Mouse (Mus musculus) intestine, embryonic 15.5 days (tissue): ENCODE measurements around the gene Zkscan16. TPM values are rescaled to one million over a fixed set of nuclear protein-coding genes. Genes with fewer than 3 reads are reported as not detected.
A peak's percentile ranks its signal among the peaks of the same experiment; 100 is the strongest.

ENCODE experiments used
- ATAC-seq: fragments of 200-750 bp; cut with Nextera tagmentation; 2 replicates; pipeline ENCODE4 v1.8.0; 2017; ENCODE audit warnings: moderate TSS enrichment, moderate library complexity
- H3K27ac ChIP-seq: fragments of 300-500 bp; sonication (generic); 2 replicates; pipeline ENCODE4 v1.5.1; 2015; ENCODE audit warnings: mild to moderate bottlenecking, inconsistent platforms
- H3K27me3 ChIP-seq: fragments of 300-500 bp; sonication (generic); replicated peaks from 2 replicates; pipeline ENCODE4 v1.6.1; 2015; ENCODE audit warnings: inconsistent platforms
- H3K36me3 ChIP-seq: fragments of 300-500 bp; sonication (generic); 2 replicates; pipeline ENCODE4 v1.6.1; 2015; ENCODE audit warnings: inconsistent platforms
- H3K4me1 ChIP-seq: fragments of 300-500 bp; sonication (generic); replicated peaks from 2 replicates; pipeline ENCODE4 v1.6.1; 2015; ENCODE audit warnings: inconsistent platforms
- H3K4me2 ChIP-seq: fragments of 300-500 bp; sonication (generic); replicated peaks from 2 replicates; pipeline ENCODE4 v1.6.1; 2015; ENCODE audit warnings: mild to moderate bottlenecking, inconsistent platforms
- H3K4me3 ChIP-seq: fragments of 300-500 bp; sonication (generic); replicated peaks from 2 replicates; pipeline ENCODE4 v1.5.1; 2015; ENCODE audit warnings: inconsistent platforms
- H3K9ac ChIP-seq: fragments of 300-500 bp; sonication (generic); 2 replicates; pipeline ENCODE4 v1.6.1; 2015; ENCODE audit warnings: inconsistent platforms
- H3K9me3 ChIP-seq: fragments of 300-500 bp; sonication (generic); 2 replicates; pipeline ENCODE4 v1.6.1; 2016; ENCODE audit warnings: inconsistent platforms
- WGBS: fragments of 180-500 bp; shearing (Covaris S2); methylation state at CpG from one replicate; pipeline ENCODE4 v1.1.7; 2015; 5-methylcytosine and 5-hydroxymethylcytosine counted together
- polyA plus RNA-seq: library from polyadenylated mRNA; unstranded; fragments of >200 nt; fragmentation: Nextera tagmentation; extraction: Ambion mirVana; gene quantifications from 2 replicates; pipeline ENCODE4 v1.2.1, GENCODE M21; 2015

Gene Zkscan16
- polyA plus RNA-seq, 1 experiment from 2014 or later: 0.40 TPM

DNA sequence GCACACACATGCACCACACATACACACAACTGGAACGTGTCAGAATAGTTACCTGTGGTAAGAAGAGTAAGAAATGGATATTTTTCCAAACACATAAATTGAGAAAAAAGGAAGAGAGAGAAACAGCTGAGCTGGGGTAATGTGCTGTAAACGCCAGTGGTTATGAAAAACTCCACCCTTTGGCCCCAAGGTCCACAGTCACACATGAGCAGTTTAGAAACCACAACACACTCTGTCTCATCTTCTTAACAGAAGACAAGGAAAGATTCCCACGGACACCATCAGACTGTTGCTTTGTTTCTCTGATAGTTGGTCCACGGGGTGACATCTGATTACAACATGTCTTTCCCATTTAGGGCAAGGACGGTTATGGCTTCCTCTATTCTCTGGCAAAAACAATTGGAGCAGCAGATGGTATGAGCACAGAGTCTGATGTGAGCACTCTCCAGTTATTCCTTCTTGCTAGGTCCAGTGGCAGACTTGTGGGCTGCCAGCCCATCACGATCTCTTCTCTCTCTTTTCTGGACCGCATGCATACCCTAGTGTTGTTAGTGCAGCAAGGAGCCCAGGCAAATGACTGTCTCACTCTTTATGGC is 46.0 kb downstream of the Zkscan16 start:
- H3K27me3 ChIP-seq: no peaks in the 10 kb centered on the region
- 87% methylated on average over 7 of the region's 7 CpGs for WGBS
- H3K4me2 ChIP-seq: no peak overlapping the region
- no peak for ATAC-seq
- no peak overlapping the region for H3K9ac ChIP-seq
- H3K4me3 ChIP-seq: no peak overlapping the region
- H3K36me3 ChIP-seq: no peaks in the 10 kb centered on the region
- H3K27ac ChIP-seq: no peak overlapping the region
- H3K4me1 ChIP-seq: no peaks in the 10 kb centered on the region; the same call in 1 of the 2 replicates
- H3K9me3 ChIP-seq: no peaks in the 10 kb centered on the region

DNA sequence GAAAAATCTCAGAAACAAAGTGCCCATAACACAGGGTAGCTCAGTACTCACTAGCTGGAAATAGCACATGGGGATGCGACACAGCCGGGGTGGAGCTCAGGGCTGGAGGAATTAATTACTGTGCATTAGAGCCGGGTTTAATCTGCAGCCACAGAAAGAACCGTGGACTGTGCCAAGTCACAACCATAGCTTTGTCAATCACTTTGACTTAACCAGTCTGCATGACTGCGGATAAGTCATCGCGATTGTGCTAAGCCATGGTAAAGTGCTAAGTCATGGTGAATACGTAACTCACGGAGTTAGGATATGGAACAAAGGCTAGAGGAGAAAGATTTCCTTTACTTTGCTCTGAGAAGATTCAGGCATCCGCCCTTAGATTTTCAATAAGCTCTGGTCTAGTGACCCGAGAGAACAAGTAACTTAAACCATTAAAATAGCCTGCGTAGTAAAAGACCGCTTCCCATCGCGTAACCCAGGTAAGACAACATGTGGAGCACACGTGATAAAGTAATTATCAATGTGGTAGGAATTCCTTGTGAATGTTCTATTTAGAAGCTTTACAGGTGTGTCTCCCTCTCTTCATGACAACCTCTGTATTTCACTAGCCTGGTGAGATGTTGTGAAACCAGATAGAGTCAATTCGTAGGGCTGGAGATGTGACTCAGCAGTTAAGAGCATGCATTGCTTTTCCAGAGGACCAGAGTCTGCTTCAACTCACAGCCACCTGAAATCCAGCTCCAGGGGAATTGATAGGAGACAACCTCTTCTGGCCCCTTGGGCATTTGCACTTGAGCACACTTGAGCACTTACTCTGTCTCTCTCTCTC is 47.4 kb downstream of the Zkscan16 start:
- ATAC-seq: no peak
- H3K27me3 ChIP-seq: no peaks in the 10 kb centered on the region
- no peak overlapping the region for H3K27ac ChIP-seq
- 84% methylated on average over 17 of the region's 17 CpGs for WGBS
- H3K4me1 ChIP-seq: no peaks in the 10 kb centered on the region; the same call in 1 of the 2 replicates
- H3K4me3 ChIP-seq: no peak overlapping the region
- H3K36me3 ChIP-seq: no peaks in the 10 kb centered on the region
- H3K9ac ChIP-seq: no peak overlapping the region
- H3K4me2 ChIP-seq: no peak overlapping the region
- no peaks in the 10 kb centered on the region for H3K9me3 ChIP-seq

- no peaks in the 10 kb centered on the region for H3K36me3 ChIP-seq
- no peaks in the 10 kb centered on the region for H3K4me1 ChIP-seq
- no peak overlapping the region for H3K9ac ChIP-seq
- no peak overlapping the region for H3K4me2 ChIP-seq
- 49% methylated on average over 5 of the region's 5 CpGs for WGBS
- H3K4me3 ChIP-seq: no peak overlapping the region
- ATAC-seq: peak; percentile 19; the same call in 1 of the 2 replicates
- H3K9me3 ChIP-seq: no peaks in the 10 kb centered on the region
- H3K27me3 ChIP-seq: no peaks in the 10 kb centered on the region
- no peak overlapping the region for H3K27ac ChIP-seq
These were observed 48.8 kb downstream of the Zkscan16 start for GRCm38 (mm10) chr4:58992195-58992594.

DNA sequence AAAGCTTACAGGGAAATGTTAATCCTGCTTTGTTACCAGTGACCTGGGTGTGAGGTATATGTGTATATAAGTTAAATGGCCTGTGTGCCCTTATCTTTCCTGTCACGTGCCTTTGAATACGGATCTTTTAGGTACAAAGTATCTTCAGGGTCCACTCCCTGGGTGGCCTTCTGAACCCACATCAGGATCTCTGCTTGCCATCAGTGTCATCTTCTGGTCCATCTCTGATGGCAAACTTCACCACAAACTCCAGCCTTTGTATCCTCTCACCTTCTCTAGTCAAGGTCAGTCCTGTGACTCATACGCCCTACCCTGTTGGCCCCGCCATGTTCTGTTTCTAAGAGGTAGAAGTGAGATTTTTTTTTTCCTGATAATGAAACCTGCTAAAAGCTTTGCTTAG is 51.3 kb downstream of the Zkscan16 start, which contains the start of gene Dnajc25:
Dnajc25 (plus strand) TSS at position 301 of the 400 bp plus-strand sequence.
- H3K4me1 ChIP-seq: no peaks in the 10 kb centered on the region
- no peak within 1 kb of the TSS for H3K9ac ChIP-seq
- no peak within 1 kb of the TSS for H3K4me3 ChIP-seq
- no peak within 1 kb of the TSS for H3K27ac ChIP-seq
- 66% methylated on average over 4 of the region's 4 CpGs for WGBS
- no peaks in the 10 kb centered on the region for H3K9me3 ChIP-seq
- H3K4me2 ChIP-seq: 0 out of 2 replicates have a peak within 1 kb of the TSS, but pooled peaks have one; percentile 3
- H3K36me3 ChIP-seq: no peaks in the 10 kb centered on the region
- ATAC-seq: no peak
- no peaks in the 10 kb centered on the region for H3K27me3 ChIP-seq

- no peaks in the 10 kb centered on the region for H3K9me3 ChIP-seq
- H3K36me3 ChIP-seq: no peaks in the 10 kb centered on the region
- no peak overlapping the region for H3K27ac ChIP-seq
- ATAC-seq: no peak
- H3K9ac ChIP-seq: no peak overlapping the region
- no peaks in the 10 kb centered on the region for H3K27me3 ChIP-seq
- no peaks in the 10 kb centered on the region for H3K4me1 ChIP-seq
- WGBS: 51% methylated on average over 8 of the region's 8 CpGs
- H3K4me3 ChIP-seq: no peak overlapping the region
- 0 out of 2 replicates have a peak overlapping the region, but pooled peaks have one; percentile 3 for H3K4me2 ChIP-seq
These were observed 51.8 kb downstream of the Zkscan16 start for GRCm38 (mm10) chr4:58995251-58995693.

GRCm38 (mm10) chr4:58997081-58997480 is 53.7 kb downstream of the Zkscan16 start:
- no peak overlapping the region for H3K4me3 ChIP-seq
- H3K36me3 ChIP-seq: no peaks in the 10 kb centered on the region
- WGBS: 56% methylated on average over 5 of the region's 5 CpGs
- H3K9me3 ChIP-seq: no peaks in the 10 kb centered on the region
- ATAC-seq: 0 out of 2 replicates have a peak, but pooled peaks have one; percentile 32
- no peaks in the 10 kb centered on the region for H3K4me1 ChIP-seq
- no peak overlapping the region for H3K4me2 ChIP-seq
- H3K27me3 ChIP-seq: no peaks in the 10 kb centered on the region
- no peak overlapping the region for H3K9ac ChIP-seq
- H3K27ac ChIP-seq: no peak overlapping the region

DNA sequence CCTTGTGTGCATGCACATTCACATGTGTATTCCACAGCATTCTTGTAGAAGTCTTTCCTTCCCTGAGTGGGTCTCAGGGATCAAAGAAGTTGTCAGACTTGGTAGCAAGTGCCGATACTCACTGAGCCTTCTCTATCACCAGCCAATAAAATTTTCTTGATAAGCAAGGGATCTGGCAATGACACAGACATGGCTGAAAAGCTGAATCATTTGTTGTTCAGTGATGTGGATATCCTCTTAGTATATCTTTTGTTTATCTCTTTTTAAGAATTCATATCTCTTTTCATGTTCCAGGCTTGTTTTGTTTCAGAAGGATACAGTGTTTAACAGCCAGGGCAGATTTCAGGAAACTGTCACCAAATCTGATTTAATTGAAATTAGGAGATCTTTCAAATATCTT is 55.3 kb downstream of the Zkscan16 start:
- 84% methylated on average over 1 of the region's 1 CpGs for WGBS
- H3K9ac ChIP-seq: no peak overlapping the region
- H3K27ac ChIP-seq: no peak overlapping the region
- no peak overlapping the region for H3K4me2 ChIP-seq
- no peaks in the 10 kb centered on the region for H3K9me3 ChIP-seq
- H3K4me3 ChIP-seq: no peak overlapping the region
- no peak for ATAC-seq
- no peaks in the 10 kb centered on the region for H3K27me3 ChIP-seq
- H3K4me1 ChIP-seq: no peaks in the 10 kb centered on the region
- H3K36me3 ChIP-seq: no peaks in the 10 kb centered on the region

DNA sequence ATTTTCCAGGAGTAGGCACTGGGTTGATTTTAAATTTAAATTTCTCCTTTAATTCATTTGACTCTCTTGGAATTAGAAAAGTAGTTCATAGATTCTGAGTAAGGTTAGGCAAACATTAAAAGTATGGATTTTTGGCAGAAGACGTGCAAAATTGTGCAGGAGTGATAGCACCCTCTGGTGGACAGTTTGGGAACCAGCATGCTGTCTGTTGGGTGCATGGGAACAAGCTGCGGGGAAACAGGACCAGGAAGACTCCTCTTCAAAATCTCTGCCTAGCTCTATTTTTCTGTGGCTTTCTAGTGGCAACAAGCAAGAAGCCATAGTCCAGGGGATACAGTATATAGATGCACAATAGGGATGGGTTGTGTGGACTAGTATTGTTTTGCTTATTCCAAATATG is 56.3 kb downstream of the Zkscan16 start:
- Histone ChIP-seq H3K27me3 (no peaks in the 10 kb centered on the region), H3K4me3 (no peak overlapping the region), H3K27ac (no peak overlapping the region), H3K9ac (no peak overlapping the region), H3K4me1 (peaks cover 5% of the 10 kb centered on the region; the same call in 1 of the 2 replicates), H3K9me3 (no peaks in the 10 kb centered on the region), H3K4me2 (no peak overlapping the region), H3K36me3 (no peaks in the 10 kb centered on the region)
- no peak for ATAC-seq
- 5% methylated on average over 2 of the region's 2 CpGs for WGBS

DNA sequence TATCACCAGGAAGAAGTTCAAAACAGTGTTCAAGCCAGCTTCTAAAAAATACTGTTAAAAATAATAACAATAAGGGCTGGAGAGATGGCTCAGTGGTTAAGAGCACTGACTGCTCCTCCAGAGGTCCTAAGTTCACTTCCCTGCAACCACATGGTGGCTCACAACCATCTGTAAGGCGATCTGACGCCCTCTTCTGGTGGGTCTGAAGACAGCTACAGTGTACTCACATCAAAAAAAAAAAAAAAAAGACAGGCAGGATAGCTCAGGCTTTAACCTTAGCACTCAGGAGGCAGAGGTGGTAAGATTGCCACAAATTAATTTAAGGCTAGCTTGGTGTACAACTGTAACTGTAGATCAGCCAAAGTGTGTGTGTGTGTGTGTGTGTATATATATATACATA is 57.2 kb downstream of the Zkscan16 start:
- ATAC-seq: no peak
- WGBS: 4% methylated on average over 2 of the region's 2 CpGs
- no peaks in the 10 kb centered on the region for H3K27me3 ChIP-seq
- H3K4me1 ChIP-seq: peaks cover 5% of the 10 kb centered on the region; the same call in 1 of the 2 replicates
- H3K36me3 ChIP-seq: no peaks in the 10 kb centered on the region
- H3K4me3 ChIP-seq: no peak overlapping the region
- H3K9me3 ChIP-seq: no peaks in the 10 kb centered on the region
- no peak overlapping the region for H3K9ac ChIP-seq
- H3K4me2 ChIP-seq: no peak overlapping the region
- no peak overlapping the region for H3K27ac ChIP-seq

GRCm38 (mm10) chr4:59002948-59003805 is 59.7 kb downstream of the Zkscan16 start, which contains the start of gene Gm20503:
Gene Gm20503 (plus strand): TSS chr4:59003210.
- peak within 1 kb of the TSS; percentile 99 for H3K4me3 ChIP-seq
- peak within 1 kb of the TSS; percentile 94 for H3K9ac ChIP-seq
- H3K4me2 ChIP-seq: peak within 1 kb of the TSS; percentile 87
- peak; percentile 99 for ATAC-seq
- peak within 1 kb of the TSS; percentile 90 for H3K27ac ChIP-seq
- no peaks in the 10 kb centered on the region for H3K9me3 ChIP-seq
- H3K27me3 ChIP-seq: no peaks in the 10 kb centered on the region
- under 1% methylated on average over 77 of the region's 89 CpGs for WGBS
- no peaks in the 10 kb centered on the region for H3K36me3 ChIP-seq
- peaks cover 9% of the 10 kb centered on the region; the same call in 1 of the 2 replicates for H3K4me1 ChIP-seq

DNA sequence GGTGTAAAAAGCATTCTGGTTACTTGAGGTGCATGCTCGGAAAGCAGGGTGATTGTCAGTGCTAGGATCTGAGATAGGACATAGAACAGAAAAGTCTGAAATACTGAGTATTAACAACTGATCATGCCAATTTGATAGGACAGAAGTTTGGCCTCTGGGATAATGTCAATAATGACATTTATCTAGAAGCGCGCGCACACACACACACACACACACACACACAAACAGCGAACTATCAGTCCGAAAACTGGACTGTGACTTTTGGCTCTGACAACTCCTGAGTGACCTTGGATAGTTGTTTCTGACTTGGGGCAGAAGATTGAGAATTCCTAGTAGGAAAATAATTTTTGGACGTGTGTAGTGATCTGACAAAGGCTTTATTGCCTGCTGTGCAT is 60.4 kb downstream of the Zkscan16 start:
- peak overlapping the region; percentile 87 for H3K4me2 ChIP-seq
- H3K36me3 ChIP-seq: no peaks in the 10 kb centered on the region
- no peaks in the 10 kb centered on the region for H3K27me3 ChIP-seq
- no peaks in the 10 kb centered on the region for H3K9me3 ChIP-seq
- peak overlapping the region; percentile 99 for H3K4me3 ChIP-seq
- no peak for ATAC-seq
- peaks cover 9% of the 10 kb centered on the region; the same call in 1 of the 2 replicates for H3K4me1 ChIP-seq
- peak overlapping the region; percentile 94 for H3K9ac ChIP-seq
- WGBS: 22% methylated on average over 7 of the region's 7 CpGs
- H3K27ac ChIP-seq: no peak overlapping the region

DNA sequence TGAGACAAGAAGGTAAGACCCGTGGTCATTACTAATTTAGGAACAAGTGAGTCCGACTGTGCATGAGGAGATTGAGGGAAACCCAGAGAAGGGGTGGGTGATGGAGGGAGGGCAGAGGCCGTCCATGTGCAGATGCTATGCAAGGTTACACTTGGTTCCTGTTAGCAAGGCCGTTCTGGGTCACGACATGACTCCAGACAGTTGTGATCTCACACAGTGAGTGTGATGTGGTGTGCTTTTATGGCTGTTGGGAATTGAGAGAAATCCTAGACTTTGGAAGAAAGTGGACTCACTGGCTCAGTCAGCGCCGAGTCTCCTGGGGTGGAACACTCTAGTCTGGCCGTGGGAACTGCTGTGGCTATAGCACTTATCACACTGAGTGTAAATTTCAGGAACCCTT is 62.8 kb downstream of the Zkscan16 start:
- no peak overlapping the region for H3K9ac ChIP-seq
- H3K27me3 ChIP-seq: no peaks in the 10 kb centered on the region
- no peak overlapping the region for H3K4me3 ChIP-seq
- ATAC-seq: no peak
- WGBS: 70% methylated on average over 8 of the region's 8 CpGs
- H3K9me3 ChIP-seq: no peaks in the 10 kb centered on the region
- H3K4me1 ChIP-seq: peaks cover 9% of the 10 kb centered on the region; the same call in 1 of the 2 replicates
- H3K36me3 ChIP-seq: no peaks in the 10 kb centered on the region
- no peak overlapping the region for H3K4me2 ChIP-seq
- no peak overlapping the region for H3K27ac ChIP-seq
